Mouse (Mus musculus) CD4-positive, CD25-positive, alpha-beta regulatory T cell, adult 4 months (primary cell): ENCODE data around the gene Rsu1. TPM values are rescaled to one million over a fixed set of nuclear protein-coding genes. Genes with fewer than 3 reads are reported as not detected.
A peak's percentile ranks its signal among the peaks of the same experiment; 100 is the strongest.
"Not testable (repeated sequence)": the region's sequence is repeated elsewhere in the genome, so short reads cannot be mapped to it uniquely, and the experiment has no call there.

Source experiments
- ATAC-seq: one replicate; pipeline ENCODE4 v1.8.0; 2017
- polyA plus RNA-seq, 2 experiments: library from polyadenylated mRNA; unstranded; fragments of 100-300 nt; shearing (Covaris generic); gene quantifications; one replicate each; pipeline ENCODE4 v1.2.1; 2017

The Rsu1 gene
- polyA plus RNA-seq, 2 experiments from 2014 or later = 63.1 to 74.5 TPM

DNA sequence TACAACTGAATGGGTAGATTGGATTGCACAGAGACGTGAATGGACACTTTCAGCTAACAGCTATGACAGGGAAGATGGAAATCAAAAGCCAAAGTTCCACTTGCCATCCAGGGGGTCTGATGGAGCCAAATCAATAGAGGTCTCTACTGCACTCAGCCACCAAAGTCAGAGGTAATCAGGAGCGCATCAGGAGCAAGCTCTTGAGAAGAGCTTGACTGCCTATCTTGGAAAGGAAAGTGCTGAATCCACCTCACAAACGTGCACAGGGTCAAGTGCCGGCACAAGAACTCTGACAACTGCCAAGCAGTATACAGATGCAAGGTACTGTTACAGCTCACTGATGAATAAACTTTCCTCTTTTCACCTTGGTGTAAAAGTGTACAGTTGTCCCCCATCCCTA, 47.8 kb downstream of the Rsu1 start:
- no peak for ATAC-seq

DNA sequence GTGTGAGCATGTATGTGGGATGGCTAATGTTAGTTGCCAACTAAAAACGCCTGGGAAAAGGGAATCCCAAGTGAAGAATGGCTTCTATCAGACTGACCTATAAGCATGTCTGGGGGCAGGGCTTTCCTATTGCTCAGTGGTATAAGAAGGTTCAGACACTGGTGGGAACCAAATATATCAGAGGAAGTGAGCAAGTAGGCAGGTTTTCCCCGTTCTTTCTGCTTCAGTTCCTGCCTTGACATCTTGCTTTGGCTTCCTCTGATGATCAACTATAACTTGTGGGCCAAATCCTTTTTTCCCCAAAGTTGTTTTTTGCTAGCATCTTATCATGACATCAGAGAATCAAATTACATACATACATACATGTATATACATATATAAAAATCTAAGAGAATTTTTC, 51.1 kb downstream of the Rsu1 start:
- ATAC-seq = no peak

DNA sequence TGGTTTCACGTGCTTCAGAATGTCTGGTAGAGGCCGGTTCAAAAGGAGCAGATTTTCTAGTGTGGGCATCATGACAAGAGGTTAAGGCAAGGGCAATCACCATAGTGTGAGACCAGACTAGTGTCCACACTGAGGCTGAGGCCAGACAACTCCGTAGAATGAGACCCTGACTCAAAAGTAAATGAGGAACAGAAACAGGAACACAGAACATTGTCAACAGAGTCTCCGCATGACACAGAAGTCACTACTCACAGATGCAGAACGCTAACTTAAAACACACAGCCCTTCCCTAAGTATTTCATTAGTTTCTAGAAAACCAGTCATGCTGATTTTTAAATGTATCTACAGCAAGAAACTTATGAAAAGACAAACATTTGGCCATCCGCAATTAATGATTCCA, 53.1 kb downstream of the Rsu1 start:
- ATAC-seq = no peak

DNA sequence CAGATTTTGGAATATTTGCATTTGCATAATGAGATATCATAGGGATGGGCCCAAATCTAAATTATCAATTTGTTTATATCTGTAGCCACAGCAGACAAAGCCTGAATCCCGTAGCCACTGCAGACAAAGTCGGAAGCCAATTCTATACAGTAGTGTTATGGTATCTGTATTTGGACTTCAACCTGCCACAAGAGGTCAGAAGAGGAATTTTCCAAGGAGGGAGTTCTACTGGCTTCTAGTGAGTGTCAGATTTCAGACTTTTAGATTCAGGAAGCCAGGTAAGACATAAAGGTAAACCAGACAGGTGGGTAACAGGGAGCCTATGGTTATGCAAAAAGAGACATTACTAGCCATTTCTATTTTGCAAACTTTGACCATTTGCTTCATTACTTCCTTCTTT, 64.4 kb downstream of the Rsu1 start:
- ATAC-seq = no peak

DNA sequence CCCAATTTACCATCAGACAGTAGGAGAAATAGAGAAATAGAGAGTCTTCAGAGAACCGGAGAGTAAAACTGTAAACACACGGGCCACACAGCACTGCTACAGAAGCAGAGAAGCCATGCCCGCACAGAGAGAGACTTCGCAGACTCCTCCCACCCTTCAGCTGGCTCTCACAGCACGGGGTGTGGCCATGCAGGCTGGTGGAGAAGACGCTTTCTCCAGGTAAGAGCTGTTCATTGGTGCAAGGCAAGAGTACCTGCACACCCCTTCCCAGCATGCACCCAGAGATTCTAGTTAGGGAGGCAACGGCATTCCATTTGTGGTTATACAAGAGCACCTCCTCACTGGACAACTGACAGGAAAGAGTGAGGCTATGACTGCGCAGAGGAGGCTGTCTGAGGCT, 64.8 kb downstream of the Rsu1 start:
- ATAC-seq = no peak

DNA sequence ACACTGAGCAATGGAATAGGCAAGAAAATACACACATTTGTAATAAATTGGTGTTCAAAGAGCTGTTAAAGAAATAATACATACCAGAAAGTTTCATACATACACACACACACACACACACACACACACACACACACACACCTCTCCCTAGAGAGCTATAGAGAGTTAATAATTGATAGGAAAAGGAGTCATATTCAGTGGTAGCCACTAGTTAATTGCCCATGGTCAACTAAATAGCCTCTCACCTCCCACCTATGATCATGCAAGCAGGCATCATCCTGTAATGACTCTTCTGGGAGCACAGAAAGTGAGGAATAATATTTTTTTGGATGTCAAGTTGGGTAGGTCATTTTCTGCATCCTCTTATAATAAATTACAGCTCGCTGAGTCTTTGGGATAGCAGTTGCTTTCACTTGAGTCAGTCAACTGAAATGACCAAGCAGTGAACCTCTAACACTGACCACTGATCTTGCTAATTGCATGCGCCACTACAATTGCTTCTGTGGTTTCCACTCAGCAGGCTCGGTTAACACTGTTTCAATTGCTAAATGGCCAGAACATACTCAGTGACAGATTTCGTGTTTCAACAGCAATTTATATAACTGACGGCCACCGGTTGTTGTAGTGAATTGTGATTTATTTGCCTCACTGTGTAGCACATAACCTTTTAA, 68.3 kb downstream of the Rsu1 start:
- no peak for ATAC-seq

DNA sequence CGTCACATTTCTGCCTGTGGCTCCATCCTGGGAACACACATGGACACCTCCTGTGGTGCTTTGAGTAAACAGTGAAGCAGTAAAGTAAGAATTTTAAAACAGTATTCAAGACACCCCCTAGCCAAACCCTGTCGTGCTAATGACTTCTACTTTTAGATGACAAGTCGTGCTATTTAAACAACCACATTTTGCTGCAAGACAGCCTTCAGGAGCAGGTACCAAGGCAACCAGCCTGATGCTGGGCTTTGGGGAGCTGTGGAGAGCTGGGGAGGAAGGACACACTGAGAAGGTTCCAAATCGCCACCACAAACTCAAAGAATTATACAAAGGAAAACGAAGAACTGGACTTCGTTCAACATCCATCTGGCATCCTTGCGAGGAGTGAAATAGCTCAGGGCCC, 71.5 kb downstream of the Rsu1 start:
- no peak for ATAC-seq

DNA sequence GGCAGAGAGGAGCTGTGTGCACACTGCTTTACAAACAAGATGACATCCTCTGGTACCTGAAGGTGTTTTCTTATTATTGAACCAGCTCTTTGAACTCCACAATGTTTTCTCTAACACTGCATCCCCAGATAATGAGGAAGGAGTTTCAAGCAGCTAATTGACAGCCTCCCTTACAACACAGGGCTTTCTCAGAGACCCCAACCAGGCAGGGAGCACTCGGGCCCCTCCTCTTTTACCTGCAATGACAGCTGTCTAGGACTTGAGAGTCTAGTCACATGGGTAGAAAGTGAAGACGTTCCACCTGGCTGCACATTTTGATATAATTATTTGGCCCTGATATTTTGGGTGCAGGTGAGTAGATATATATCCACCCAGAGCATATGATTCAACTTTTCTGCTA, 72.2 kb downstream of the Rsu1 start:
- ATAC-seq = no peak

DNA sequence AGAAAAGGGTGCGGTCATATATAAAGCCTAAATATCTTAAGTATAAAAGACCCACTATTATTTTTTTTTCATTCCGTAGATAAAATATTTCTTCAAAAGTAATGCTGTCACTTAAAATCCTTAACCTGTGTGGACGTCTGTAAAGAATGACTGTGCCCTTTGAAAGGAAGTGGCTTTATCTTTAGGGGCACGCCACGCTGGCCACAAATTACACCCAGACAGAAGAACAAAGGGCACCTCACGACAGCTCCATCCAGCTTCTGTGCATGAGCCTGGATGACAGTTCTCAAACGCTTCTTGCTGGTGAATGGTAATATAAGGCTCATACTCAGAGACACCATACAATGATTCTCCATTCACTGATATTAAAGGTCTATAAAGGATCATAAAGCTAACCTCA, 75.7 kb downstream of the Rsu1 start:
- ATAC-seq = no peak

DNA sequence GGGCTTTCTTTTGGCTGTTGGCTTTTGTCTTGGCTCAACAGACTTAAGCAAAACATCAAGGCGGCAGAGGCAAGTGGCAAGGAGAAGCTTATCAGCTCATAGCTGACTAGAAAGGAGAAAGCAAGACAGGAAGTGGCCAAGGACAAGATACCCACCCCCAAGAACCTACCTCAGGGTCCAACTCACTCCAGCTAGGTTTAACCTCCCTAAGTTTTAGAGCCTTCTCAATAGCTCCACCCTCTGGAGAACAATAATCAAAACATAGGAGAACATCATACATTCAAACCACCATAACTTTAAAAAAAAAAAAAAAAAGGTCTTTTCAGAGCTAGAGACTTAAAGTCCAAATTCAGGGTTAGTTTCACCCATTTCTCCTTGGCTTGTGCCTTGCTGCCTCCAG, 79.1 kb downstream of the Rsu1 start:
- ATAC-seq = peak; percentile 56

DNA sequence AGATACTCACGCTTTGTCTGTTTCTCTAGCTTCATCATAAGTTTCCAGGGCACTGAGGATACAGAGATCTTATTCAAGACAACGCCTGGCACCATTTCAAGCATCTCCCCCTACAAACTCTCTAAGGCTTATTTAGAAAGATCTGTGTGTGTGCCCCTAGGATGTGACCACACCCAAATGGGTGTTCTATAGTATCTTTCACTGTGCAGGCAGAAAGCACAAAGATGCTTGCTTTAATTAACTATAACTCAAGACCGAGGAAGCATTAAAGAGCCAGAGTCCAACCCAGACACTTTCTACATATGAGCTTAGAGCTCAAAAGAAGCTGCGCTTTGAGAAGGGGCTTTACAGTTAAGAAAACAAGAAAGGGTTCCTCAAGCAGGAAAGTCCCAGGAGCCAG, 80.4 kb downstream of the Rsu1 start:
- ATAC-seq = no peak

DNA sequence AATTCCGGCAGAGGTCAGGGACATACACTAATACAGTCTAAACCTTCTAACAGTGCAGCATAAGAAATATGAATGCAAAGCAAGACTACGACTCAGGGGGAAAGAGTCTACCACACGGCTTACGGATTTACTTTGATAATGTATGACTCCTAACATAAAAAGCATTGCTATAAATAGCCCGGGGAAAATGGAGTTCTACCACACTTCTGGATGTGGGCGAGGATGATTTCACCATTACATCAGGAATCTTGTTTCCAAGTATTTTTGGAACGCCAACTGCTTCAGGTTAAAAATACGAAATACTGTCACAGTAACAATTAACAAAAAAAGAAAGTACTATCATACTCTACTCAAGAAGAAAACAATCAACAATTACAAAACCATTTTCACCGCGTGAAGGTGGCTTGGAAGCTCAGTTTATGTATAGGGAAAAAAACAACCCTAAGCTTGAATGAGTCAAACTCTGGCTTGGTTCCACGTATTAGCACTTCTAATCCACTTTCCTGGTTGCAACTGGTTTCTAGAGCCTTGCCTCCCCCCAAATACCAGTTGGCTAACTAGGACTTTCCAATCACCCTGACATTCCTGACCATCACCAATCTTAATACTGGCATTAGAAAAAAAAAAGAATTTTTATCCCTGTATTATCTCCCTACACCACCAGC, 82.3 kb downstream of the Rsu1 start:
- ATAC-seq = no peak

DNA sequence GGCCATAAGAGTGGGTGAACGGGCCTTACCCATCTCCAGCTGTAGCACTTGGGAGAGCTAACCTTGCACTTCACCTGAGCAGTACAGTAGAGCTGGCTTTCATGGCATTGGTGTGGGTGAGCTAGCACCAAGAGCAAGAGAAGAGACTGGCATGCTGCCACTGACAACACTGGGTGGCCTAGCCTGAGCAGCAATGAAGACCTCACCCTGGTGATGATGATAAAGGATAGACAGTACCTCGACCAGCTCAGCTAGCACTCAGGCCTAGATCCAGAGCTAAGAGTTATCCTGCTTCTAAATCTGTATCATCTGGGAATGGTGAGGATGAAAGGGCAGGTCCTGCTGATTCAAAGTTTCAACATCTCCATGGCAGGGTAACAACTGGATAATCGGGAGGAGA, 88.1 kb downstream of the Rsu1 start:
- no peak for ATAC-seq

DNA sequence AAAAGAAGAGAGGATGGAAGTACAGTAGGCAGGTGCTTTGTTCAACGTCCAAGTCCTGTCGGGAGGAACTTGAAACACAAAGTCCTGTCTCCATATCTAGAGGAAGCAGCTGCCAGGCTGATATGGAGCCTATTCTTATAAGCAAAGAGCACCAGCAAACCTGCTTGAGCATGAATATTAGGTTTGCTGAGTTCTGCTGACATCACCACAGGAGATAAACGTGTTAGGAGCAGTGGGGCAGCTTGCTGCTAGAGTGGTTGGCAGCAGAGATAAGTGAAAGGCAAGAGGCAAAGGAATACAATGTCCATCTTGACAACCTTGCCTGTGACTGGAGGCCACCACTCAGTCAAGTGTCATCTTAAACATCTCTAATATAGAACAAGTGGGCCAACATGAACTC, 89.3 kb downstream of the Rsu1 start:
- ATAC-seq = not testable (repeated sequence)

DNA sequence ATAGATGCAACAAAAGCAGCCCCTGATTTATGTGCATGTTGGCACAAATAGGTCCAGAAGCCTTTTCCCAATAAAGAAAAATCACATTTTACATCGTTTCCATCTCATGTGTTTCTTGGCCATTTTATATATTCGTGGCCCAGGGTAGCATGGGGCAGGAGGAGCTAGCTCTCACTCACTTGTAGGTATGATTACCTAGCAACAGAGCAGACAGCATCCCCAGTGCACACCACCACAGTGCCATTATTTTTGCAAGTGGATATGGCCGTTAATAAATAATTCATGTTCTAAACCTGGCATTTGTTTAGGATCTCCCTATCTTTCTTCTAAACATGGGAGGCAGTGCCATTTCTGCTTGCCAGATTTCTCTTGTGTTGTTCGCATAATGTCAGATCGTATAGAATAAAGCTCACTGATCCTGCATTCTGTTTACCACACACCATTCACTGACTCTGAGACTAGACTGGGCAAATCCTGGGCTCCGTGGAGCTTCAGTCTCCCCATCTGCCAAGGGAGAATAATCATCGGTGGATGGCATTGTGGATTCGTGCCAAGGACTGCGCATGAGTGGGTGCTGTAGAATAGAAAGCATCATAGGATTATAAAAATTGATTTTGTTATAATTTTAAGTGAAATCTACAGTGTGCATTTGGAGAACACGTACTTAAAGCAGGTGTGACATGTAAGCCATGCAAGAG, 93.4 kb downstream of the Rsu1 start:
- ATAC-seq = no peak

DNA sequence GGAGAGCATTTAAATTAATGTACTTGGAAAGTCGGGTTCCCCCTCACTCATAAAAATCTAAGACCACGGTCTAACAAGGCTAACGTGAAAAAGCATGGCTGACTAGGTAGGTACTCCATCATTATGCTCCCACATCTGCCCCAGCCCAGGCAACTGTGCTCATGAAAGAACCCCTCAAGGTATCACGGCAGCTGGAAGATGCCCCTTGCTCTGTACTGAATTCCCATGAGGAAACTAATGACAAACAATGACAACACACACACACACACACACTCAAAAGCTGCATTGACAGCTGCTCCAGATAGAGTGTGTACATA, 95.0 kb downstream of the Rsu1 start:
- ATAC-seq = no peak

DNA sequence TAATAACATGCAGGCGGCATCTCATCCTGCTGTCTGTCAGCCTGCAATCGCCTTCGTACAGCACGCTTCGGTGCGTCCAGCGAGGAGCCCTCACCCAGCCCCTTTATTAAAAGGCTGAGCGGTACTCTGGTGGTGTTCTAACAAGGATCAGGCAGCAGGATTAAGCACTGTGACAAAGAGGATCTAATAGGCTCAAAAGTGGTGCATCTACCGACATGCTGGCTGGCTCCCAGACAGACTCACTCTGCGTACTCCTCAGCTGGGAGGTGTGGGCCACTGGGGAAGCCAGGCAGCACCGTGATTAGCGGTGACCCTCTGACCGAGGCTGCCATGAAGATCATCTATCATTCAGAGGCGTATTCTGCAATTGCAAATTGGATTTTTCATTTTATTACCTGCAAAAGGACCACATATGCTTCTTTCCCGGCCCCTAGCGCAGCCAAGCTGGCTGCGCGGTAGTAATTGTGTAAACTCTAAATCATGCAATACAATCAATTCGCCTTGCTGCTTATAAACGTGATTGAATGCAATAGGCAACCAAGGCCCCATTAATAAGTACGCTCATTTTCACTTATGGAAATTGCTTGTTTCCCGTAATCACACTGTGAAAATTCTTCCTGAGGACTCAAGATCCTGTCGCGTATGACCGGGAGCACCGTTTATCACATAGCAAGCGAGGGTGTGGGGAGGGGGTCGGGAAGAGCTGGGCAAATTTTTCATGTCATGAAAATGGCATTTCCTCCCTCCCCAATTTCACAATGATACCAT, 95.5 kb downstream of the Rsu1 start:
- ATAC-seq = no peak

DNA sequence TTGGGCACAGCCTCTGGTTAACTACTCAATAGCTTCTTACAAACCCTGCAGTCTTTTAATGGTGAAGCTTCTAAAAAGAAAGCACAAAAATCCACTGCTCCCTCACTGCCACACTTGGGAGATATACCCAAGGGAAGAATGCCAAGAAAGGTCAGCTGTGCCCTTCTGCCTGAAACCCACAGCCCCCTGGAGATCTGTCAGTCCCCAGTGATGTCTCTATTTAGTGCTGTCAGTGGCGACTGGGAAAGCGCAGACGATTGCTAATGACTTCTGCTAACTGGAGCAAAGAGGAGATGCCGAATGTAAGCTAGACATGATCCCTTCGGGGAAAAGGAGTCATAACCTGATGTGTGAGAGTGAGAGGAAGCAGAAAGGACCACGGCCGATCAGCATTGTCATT, 96.8 kb downstream of the Rsu1 start:
- no peak for ATAC-seq

DNA sequence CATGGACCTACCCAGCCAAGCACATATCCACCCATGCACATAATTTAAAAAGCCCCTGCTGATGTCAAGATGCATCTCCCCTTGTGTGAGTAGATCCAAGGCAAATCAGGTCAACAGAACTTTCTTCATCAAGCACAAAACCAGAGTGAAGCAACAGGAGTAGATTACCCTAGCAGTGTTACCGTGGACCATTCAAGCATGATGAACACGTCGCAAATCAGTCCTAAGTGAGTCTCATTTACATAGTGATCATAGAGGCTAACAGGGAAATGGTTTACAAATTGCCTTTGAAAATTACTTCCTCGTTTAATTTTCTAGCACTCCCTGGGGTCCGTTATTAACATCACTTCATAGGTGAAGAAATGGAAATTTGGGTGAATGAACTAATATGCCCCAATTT, 100.6 kb downstream of the Rsu1 start:
- no peak for ATAC-seq

DNA sequence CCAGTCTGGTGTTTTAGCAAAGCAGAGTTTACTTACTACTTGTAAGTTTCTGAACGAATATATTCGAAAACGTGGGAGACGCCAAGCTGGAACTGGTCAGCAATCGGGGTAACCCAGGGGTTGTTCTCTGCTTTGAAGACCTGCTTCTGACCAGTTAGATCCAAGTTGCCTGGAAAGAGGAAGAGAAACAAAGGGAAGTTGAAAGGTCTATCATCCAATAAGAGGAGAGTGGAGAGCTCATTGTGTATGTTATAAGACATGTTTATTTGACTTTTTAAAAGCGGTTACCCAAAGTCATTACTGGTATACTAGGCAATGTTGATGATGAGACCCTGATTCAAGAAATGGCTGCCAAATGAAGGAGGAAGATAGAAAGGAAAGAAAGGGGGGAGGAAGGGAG, 101.3 kb downstream of the Rsu1 start:
- ATAC-seq = no peak

DNA sequence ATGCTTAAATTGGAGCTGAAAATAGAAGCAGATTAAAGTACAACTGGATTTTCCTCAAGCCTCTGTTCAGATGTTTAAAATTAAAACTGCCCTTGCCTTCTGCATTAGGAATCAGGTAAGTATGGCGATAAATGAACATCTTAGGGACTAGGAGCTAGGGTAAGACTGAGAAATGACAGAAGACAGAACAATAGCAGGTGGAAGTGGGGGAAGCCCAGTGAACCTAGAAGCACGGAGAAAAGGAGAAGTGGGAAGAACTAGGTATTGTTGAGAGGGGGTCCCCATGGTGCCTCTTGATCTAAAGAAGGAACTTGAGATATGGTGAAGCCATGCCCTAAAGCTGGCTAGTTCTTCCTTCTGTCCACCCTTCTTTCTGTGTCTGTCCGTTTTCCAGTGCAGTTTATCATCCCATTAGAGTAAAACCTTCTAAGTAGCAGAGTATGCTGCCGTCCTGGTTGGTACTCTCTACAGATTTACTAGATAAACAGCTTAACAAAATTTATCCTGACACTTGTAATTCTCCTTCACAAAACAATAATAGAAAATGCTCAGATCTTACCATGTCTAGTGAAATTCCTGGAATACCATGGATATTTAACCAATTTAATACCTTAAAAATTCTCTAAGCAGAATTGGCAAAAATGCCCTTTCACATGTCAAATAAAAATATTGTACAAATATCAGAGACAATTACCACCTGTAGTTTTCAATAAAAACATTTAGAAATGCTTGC, 101.9 kb downstream of the Rsu1 start:
- ATAC-seq = no peak

DNA sequence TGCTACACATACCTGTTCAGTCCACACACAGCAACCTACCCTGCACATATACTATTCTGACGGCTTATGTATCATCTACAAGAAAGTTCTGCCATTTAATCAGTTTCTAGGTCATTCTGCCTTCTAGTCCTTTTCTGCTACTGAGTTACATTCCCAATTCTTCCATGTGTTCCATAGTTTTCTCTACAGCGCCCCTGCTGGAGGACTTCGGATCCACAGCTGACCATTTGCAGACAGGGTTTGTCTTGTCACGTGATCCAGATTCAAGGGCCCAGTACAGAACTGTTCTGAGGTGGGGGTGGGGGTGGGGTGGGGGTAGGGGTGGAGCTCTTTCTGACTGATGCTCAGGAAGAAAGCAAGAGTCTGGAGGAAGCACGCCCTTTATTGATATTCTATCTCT, 102.5 kb downstream of the Rsu1 start:
- ATAC-seq = no peak

DNA sequence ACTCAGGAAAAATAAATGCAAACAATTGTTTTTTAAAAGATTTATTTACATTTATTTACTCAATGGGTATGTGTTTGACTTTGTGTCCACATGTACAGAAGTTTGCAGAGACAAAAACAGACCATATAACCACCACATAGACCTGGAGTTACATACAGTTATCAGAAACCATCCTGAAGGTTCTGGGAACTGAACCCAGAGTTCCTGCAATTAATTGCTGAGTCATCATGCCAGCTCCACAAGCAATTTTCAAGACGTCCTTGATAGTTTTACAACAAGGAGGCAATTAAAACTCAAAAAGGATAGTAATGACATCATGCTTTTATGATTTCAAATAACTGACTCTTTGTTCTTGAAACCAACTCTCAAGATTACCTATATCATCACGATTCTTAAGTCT, 109.5 kb downstream of the Rsu1 start:
- ATAC-seq = no peak
